Mouse (Mus musculus) ES-E14 (cell line): ENCODE data around the gene Mybph.

ENCODE experiments used
- CHD2 ChIP-seq: IDR thresholded peaks from 2 replicates; pipeline ENCODE4 v1.6.1; 2014; ENCODE audit warnings: mild to moderate bottlenecking, low read depth, low read length, inconsistent platforms
- HCFC1 ChIP-seq: IDR thresholded peaks from 2 replicates; pipeline ENCODE4 v1.6.1; 2012; ENCODE audit warnings: low read length, inconsistent platforms, borderline replicate concordance; ENCODE audit not compliant: insufficient read depth
- MAFK ChIP-seq: IDR thresholded peaks from 2 replicates; pipeline ENCODE4 v1.6.1; 2014; ENCODE audit warnings: mild to moderate bottlenecking, low read depth, low read length, inconsistent platforms; ENCODE audit not compliant: insufficient read depth
- ZNF384 ChIP-seq: IDR thresholded peaks from 2 replicates; pipeline ENCODE4 v1.6.1; 2012; ENCODE audit warnings: low read depth, low read length, inconsistent platforms

DNA sequence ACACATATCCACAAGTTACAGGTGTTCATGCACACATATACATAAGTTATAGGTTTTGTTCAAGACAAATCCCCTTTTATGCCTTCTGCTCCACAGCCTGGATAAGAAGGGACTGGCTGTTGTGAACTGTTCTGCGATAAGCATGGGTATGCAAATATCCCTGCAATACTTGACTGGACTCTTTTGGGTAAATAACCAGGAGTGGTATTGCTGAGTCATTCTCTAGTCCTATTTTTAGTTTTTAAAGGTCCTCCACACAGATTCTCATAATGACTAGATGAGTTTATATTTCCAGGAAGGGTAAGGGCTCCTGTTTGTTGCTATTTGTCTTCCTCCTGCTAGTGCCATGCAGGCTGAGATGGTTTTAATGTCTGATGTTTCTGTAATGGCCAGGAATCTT lies 27.9 kb downstream of the Mybph start:
- TF ChIP-seq ZNF384 (no peak), HCFC1 (no peak), CHD2 (no peak), MAFK (no peak)
